Mouse (Mus musculus) mature B cell (primary cell): ENCODE results near the gene Ndufs2.

Experiments
- in situ Hi-C: fragments of 300-500 bp; cut with MboI; formaldehyde crosslinking; loops from 2 replicates; pipeline ENCODE4 v1.14.3; 2019

Ndufs2 gene

DNA sequence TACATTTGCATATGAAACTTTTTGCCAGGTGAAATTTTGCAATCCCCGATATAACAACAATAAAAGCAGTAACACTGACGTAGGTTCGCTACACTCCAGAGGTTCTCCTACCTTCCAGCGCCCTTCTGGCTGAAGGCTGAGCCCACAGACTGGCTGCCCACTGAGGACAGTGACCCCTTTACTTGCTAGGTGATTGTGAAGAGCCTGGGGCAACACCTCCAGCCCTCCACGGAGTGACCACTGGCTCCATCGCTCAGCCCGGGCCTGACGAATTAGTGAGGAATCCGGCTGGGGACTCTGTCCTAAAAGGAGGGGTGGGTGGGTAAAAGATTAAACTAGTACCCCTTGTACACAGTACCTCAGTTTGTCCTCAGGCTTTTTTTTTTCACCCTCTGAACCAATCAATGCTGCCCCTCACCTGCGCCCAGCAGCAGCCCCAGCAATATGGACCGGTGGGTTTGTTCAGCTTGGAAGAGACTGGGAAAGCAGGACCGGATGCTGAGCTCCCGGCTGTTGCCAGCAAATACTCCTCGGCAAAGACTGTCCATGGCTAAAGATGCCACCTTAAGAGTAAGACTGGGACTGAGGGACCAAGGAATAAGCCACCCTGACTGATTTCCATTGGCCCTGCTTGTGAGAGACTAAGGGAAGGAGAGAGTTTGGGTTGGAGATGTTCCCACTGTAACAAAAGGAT, 28.0 kb upstream of the Ndufs2 start:
- in situ Hi-C loops: no loop called here

- in situ Hi-C loops: no loop called here
Observed at GRCm38 (mm10) chr1:171278436-171278835, 27.2 kb upstream of the Ndufs2 start.

DNA sequence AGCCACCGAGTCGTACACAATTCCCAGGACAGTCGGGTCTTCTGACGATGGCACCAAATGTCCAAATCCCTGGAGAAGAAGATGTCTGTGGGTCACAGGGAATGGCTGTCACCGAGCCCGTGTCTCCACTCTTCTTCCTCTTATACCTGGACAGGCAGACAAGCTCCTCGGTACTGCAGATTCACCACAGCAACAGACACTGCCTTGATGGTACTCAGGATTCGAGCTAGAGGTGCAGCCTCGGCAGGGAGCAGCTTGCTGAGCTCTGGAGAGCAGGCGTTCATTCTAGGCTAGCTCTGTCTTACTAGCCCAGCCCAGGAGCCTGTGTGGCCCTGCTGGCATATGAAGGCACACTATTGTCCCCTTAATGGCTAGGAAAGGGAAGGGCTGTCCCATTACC, 26.5 kb upstream of the Ndufs2 start:
- in situ Hi-C loops: no loop called here

DNA sequence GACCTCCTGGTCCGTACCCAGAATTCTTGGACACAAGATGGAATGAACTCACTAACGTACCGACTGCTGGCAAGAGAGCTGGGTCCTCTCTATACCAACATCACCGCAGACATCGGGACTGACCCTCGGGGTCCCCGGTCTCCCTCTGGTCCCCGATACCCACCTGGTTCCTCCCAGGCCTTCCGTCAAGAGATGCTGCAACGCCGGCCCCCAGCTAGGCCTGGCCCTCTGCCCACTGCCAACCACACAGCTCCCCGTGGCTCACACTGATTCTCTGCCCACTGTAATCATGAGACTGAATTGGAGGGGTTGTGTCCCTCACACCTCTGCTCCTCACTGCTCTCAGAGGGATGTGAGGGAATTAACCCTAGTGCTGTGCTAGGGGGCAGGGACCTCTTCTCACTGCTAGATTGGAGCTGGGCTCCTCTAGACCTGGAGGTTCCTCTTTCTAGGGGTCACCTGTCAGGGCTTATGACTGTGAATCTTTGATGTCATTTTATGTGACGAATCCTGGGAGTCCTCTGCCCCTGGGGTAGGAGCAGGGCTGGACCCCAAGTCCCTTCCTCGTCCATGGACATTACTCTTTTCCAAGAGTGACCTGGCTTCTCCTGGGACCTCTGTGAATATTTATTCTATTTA, 25.0 kb upstream of the Ndufs2 start:
- in situ Hi-C loops: no loop called here

DNA sequence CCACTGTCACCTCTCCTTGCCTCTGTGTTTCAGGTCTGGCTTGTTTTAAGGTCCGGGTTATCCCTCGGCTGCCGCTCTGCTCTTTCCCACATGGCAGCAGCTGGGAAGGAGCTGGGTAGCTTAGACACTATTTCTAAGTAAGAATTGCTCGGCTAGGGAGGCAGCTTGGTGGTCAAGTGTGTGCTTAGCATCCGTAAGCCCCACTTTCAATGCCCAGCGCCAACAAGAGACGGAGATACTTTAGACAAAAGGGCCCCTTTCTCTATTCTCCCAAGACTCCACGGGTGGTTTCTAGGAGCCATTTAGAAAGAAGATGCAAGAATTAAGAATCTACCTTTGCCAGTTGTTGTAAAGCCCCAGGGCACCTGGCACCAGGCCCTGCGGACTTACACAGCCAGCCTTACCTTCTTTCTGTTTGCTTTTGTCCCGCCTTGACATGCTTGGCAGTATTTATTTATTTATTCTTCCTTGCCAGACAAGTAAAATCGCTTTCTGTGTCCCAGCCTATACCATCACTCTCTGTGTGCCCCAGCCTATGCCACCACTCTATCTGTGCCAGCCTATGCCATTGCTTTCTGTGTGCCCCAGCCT, 24.1 kb upstream of the Ndufs2 start:
- in situ Hi-C loops: no loop called here

DNA sequence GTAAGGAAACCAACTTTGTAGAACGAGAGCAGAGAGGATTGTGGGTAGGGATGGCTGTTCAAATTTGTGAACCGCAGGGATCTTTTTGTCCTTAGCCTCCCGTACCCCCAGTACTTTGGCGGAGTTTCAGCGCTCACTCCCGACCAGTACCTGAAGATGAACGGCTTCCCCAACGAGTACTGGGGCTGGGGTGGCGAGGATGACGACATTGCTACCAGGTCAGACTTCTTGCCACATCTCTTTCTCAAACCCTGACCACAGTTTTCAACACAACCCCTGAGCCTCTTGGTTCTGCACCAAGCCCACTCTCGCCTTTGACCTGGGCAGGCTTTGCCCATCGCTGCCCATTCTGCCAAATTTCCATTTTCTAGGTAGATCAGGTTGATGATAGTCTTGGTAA, 23.0 kb upstream of the Ndufs2 start:
- in situ Hi-C loops: no loop called here

DNA sequence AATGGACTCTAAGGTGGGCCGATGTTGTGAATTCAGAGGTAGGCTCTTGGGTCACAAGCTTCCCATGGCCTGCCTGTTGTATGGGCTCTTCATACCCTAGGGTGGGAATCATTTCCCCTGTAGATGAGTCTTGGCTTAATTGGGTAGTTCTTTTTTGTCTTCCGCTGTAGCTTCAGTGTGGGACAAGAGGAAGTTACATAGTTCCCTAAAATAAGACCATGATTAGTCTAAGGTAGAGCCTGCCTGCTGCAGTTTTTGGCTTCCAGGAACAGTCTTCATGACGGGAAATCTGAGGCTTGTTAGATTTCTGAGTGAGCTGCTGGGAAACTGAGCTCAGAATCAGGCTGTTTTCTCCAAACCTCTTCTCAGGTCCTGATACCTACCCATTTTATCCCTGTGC, 20.9 kb upstream of the Ndufs2 start:
- in situ Hi-C loops: no loop called here

GRCm38 (mm10) chr1:171271622-171272021, 20.4 kb upstream of the Ndufs2 start:
- in situ Hi-C loops: no loop called here

- in situ Hi-C loops: no loop called here
Observed at GRCm38 (mm10) chr1:171271196-171271595, 20.0 kb upstream of the Ndufs2 start.

DNA sequence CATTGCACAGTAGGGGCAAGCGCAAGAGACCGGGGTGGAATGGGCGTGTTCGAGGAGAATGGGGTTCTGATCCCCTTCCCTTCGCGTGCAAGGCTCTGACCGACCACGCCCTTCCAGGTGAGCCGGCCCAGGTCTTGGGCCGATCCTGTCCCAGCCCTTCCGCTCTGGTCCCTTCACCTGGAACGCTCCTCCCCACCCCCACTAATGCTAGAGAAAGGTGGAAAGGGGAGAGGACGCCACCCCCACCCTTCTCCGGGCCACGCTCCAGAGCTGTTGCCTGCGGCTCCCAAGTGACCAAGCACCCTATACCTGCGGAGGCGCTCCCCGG, 19.3 kb upstream of the Ndufs2 start:
- in situ Hi-C loops: no loop called here

GRCm38 (mm10) chr1:171269848-171270572, 18.8 kb upstream of the Ndufs2 start, which contains the start of gene B4galt3:
TSS of gene B4galt3 (plus strand) at chr1:171270328.
- in situ Hi-C loops: no loop called here

DNA sequence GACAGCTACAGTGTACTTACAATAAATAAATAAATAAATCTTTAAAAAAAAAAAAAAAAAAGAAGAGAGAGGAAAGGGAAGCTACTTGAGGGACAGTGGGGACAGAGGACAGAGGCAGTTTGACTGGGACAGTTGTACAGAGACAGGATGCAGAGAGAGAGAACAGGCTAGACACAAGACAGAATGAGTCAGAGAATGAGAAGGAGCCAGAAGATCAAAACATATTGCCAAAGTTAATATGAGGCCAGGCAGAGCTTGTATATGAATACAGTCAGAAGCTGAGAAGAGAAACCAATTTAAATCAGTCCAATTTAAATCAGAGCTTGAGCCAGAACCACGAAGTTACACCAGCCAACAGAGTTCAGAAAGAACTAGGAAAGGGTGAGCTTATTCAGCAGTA, 17.2 kb upstream of the Ndufs2 start:
- in situ Hi-C loops: no loop called here

DNA sequence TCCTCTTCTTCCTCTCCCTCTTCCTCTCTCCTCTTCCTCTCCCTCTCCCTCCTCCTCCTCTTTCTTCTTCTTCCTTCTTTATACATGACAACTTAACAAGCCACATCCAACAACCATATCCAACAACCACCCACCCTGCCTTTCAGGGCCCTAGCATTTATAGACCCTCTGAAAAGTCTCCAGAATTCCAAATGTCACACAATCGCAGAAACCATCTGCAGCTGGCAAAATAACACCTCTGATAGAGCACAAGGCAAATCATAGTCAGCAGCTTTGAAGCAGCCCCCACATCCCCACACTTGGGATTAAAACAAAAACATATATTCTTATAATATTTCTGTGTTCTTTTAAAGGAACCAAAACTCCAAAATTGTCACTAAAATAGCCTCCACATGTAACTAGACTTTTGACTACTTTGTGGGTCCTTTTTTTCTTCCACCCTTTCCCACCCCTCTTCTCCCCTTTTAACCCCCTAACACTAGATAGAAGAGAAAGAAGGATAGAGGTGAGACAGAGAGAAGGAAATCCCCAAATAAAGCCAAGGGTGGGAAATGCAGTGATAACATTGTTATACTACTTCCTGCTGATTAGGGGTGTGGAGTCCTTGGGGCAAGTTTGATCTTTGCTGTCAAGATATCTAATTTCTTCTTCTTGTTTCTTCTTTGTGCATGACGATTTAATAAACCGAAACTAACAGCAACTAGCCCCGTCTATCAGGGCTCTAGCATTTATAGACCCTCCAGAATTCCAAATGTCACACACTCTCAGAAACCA, 15.0 kb upstream of the Ndufs2 start:
- in situ Hi-C loops: no loop called here

DNA sequence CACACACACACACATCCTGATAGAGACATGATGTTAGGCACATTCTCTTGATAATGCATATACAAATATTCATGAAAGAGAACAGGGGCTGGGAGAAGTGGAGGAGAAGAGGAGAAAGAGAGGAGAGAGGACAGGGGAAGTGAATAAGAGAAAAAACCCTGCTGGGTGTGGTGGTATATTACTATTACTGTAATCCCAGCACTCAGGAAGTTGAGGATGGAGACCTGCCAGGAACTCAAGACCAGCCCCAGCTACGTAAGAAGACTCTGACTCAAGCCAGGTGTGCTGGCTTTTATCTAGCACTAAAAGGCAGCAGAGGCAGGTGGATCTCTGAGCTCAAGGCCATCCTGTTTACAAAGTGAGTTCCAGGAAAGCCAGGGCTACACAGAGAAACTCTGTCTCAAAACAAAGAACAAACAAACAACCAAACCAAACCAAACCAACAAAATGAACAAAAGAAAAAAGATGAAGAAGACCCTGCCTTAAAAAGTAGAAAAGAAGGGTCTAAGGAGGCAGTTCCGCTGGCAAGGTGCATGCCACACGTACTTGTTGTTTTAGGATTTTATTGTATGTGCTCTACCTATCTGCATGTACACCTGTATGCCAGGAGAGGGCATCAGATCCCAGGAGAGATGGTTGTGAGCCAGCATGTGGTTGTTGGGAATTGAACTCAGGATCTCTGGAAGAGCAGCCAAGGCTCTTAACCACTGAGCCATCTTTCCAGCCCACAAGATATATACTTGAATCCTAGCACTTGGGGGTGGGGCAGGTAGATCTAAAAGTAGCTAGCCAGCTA, 12.7 kb upstream of the Ndufs2 start:
- in situ Hi-C loops: no loop called here

GRCm38 (mm10) chr1:171263185-171263611, 12.0 kb upstream of the Ndufs2 start:
- in situ Hi-C loops: no loop called here

DNA sequence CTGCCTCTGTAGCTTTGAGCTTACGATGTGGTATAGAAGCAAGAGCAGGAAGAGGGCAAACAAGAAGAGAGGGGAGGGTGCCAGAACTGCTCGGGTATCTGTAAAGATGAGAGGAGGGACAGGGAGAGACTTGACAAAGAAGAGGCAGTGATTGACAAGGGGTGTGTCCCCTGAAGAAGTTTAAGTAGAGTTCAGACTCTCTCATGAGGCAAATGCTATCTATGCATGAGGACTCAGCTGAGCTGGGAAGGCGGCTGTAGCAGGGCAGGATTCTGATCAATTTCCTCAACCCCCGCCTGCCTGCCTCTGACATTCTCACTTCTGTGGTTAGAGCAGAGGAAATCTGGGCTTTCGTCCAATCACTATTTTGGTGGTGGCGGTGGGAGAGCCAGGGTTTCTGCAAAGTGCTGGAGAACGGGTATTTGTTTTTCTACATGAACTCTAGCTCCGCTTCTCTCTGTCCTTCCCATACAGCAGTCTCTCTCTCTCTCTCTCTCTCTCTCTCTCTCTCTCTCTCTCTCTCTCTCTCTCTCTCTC, 11.5 kb upstream of the Ndufs2 start:
- in situ Hi-C loops: no loop called here

DNA sequence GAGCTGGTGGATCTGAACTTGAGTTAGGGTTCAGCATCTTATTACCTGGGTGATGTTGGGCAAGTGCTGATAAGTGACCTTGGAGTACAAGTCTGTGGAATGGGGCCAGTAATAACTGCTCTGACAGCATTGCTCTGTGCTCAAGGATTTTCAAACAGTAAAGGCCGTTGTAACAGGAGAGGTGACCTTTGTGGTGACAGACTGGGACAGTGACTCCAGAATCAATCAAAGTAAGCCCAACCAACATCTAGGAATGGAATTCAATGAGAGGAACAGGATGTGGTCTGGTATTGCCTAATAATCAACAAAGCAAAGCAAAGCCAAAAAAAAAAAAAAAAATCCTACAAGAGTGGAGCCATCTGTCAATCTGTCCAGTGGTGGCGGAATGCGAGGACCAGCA, 9.1 kb upstream of the Ndufs2 start:
- in situ Hi-C loops: no loop called here

GRCm38 (mm10) chr1:171258921-171259320, 7.7 kb upstream of the Ndufs2 start:
- in situ Hi-C loops: no loop called here

GRCm38 (mm10) chr1:171257781-171258180, 6.6 kb upstream of the Ndufs2 start:
- in situ Hi-C loops: no loop called here

DNA sequence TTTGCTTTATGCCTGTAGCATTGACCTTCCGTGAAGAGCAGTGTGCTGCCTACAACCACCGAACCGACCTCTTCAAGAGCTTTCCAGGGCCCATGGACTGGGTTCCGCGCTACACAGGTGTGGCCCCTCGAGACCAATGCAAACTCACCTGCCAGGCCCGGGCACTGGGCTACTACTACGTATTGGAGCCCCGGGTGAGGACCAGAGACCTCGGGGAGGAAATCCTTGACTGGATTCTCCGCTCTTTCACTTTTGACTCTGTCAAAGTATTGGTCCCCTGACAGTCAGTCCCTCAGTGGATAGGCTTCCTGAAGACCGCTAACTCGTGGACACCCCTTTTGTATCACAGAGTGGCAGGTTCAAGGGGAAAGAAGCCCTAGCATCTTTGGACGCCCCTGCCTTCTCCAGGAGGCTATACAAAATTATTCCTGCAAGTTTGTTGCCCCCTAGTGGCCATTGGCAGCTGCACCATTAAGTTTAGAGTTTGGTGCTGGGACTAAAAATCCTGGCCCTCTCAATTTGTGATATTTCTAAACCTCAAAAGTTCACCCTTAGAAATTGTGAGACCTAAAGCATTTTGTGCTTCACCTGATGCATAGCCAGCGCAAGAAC, 5.9 kb upstream of the Ndufs2 start:
- in situ Hi-C loops: no loop called here
